Comparison of ENCODE assay signal across 19 mouse cellular contexts in genomic region chr13:101203463-101203862, GRCm38 (mm10).
"Had no signal": no experiment of that assay in that cellular context is flagged by ENCODE, and none has a peak within 500 bp of the region (broad histone marks: within the 10 kb centered on the region; RNA-seq: fewer than 3 reads in every experiment).

No protein-coding gene starts in this region.

- H3K9ac ChIP-seq: liver, embryonic 13.5 days; lung, embryonic 14.5 days; midbrain, embryonic 13.5 days; stomach, embryonic 15.5 days had no signal

- H3K36me3 ChIP-seq: liver, embryonic 13.5 days; midbrain, embryonic 10.5 days; midbrain, embryonic 13.5 days; stomach, embryonic 15.5 days had no signal

- ATAC-seq: lung, postnatal 0 days had no signal

- H3K4me1 ChIP-seq: liver, embryonic 13.5 days; megakaryocyte, embryonic 14.5 days; midbrain, embryonic 10.5 days had no signal

- H3K27me3 ChIP-seq: liver, embryonic 13.5 days; midbrain, embryonic 13.5 days; stomach, embryonic 15.5 days had no signal

- H3K9me3 ChIP-seq: liver, embryonic 13.5 days; megakaryocyte, embryonic 14.5 days; midbrain, embryonic 10.5 days; midbrain, embryonic 13.5 days; stomach, embryonic 15.5 days had no signal

- H3K4me2 ChIP-seq: liver, embryonic 13.5 days; lung, embryonic 14.5 days; midbrain, embryonic 13.5 days; stomach, embryonic 15.5 days had no signal

- DNase-seq: kidney, adult 9 months; kidney, postnatal 14 days; kidney, postnatal 4 days; layer of hippocampus, postnatal 36 days; liver, embryonic 13.5 days; lung, embryonic 14.5 days; right cerebral cortex, adult 18-20 months; right cerebral cortex, postnatal 14 days; right cerebral cortex, postnatal 4 days; thymus, adult 18-20 months; thymus, postnatal 36 days had no signal

- H3K4me3 ChIP-seq: left cerebral cortex, adult 2 months; liver, embryonic 13.5 days; megakaryocyte, embryonic 14.5 days; midbrain, embryonic 10.5 days; midbrain, embryonic 13.5 days; myocyte; stomach, embryonic 15.5 days had no signal

- H3K27ac ChIP-seq: left cerebral cortex, adult 2 months; liver, embryonic 13.5 days; macrophage; midbrain, embryonic 10.5 days; midbrain, embryonic 13.5 days; stomach, embryonic 15.5 days had no signal
